Mouse (Mus musculus) hindbrain, embryonic 16.5 days (tissue): ENCODE measurements around the gene Ube2j1. TPM values are rescaled to one million over a fixed set of nuclear protein-coding genes. Genes with fewer than 3 reads are reported as not detected.
"Not testable (repeated sequence)": the region's sequence is repeated elsewhere in the genome, so short reads cannot be mapped to it uniquely, and the experiment has no call there.

Experiments used
- ATAC-seq: fragments of 200-750 bp; cut with Nextera tagmentation; 2 replicates; pipeline ENCODE4 v1.8.0; 2017; ENCODE audit warnings: moderate TSS enrichment, moderate library complexity
- H3K27ac ChIP-seq: fragments of 300-500 bp; sonication (generic); 2 replicates; pipeline ENCODE4 v1.5.1; 2014; ENCODE audit warnings: low read depth, mild to moderate bottlenecking, control low read depth, low read length, moderate library complexity
- H3K27me3 ChIP-seq: fragments of 300-500 bp; sonication (generic); replicated peaks from 2 replicates; pipeline ENCODE4 v1.6.1; 2014; ENCODE audit warnings: low read length; ENCODE audit not compliant: control insufficient read depth, insufficient read depth
- H3K36me3 ChIP-seq: fragments of 300-500 bp; sonication (generic); 2 replicates; pipeline ENCODE4 v1.6.1; 2014; ENCODE audit warnings: mild to moderate bottlenecking, low read length, moderate library complexity, mixed read lengths; ENCODE audit not compliant: control insufficient read depth, insufficient read depth
- H3K4me1 ChIP-seq: fragments of 300-500 bp; sonication (generic); 2 replicates; pipeline ENCODE4 v1.6.1; 2014; ENCODE audit warnings: low read depth, low read length; ENCODE audit not compliant: control insufficient read depth, insufficient read depth
- H3K4me2 ChIP-seq: fragments of 300-500 bp; sonication (generic); 2 replicates; pipeline ENCODE4 v1.6.1; 2014; ENCODE audit warnings: mild to moderate bottlenecking, low read length, control low read depth, moderate library complexity
- H3K4me3 ChIP-seq: fragments of 300-500 bp; sonication (generic); 2 replicates; pipeline ENCODE4 v1.5.1; 2014; ENCODE audit warnings: mild to moderate bottlenecking, low read length, control low read depth, moderate library complexity
- H3K9ac ChIP-seq: fragments of 300-500 bp; sonication (generic); 2 replicates; pipeline ENCODE4 v1.6.1; 2014; ENCODE audit warnings: low read depth, mild to moderate bottlenecking, control low read depth, low read length, moderate library complexity
- H3K9me3 ChIP-seq: fragments of 300-500 bp; sonication (generic); 2 replicates; pipeline ENCODE4 v1.6.1; 2014; ENCODE audit warnings: mild to moderate bottlenecking, low read length, moderate library complexity; ENCODE audit not compliant: control insufficient read depth
- WGBS: fragments of 180-500 bp; shearing (Covaris S2); extraction: QIAGEN DNeasy Blood & Tissue Kit; methylation state at CpG from one replicate; pipeline ENCODE4 v1.1.7; 2014; 5-methylcytosine and 5-hydroxymethylcytosine counted together
- polyA plus RNA-seq: library from polyadenylated mRNA; unstranded; fragments of >200 nt; fragmentation: Nextera tagmentation; extraction: Ambion mirVana; gene quantifications from 2 replicates; pipeline ENCODE4 v1.2.1, GENCODE M21; 2015

Gene Ube2j1
- polyA plus RNA-seq, 1 experiment from 2014 or later: 72.4 TPM

- 66% methylated on average over 3 of the region's 3 CpGs for WGBS
- ATAC-seq: no peak
- Histone ChIP-seq H3K27me3 (no peaks in the 10 kb centered on the region), H3K4me2 (no peak overlapping the region), H3K27ac (no peak overlapping the region), H3K9me3 (no peaks in the 10 kb centered on the region), H3K4me1 (peaks cover 18% of the 10 kb centered on the region), H3K4me3 (no peak overlapping the region), H3K9ac (no peak overlapping the region), H3K36me3 (no peaks in the 10 kb centered on the region)
Measured at GRCm38 (mm10) chr4:32987006-32987405, 44.2 kb upstream of the Ube2j1 start.

DNA sequence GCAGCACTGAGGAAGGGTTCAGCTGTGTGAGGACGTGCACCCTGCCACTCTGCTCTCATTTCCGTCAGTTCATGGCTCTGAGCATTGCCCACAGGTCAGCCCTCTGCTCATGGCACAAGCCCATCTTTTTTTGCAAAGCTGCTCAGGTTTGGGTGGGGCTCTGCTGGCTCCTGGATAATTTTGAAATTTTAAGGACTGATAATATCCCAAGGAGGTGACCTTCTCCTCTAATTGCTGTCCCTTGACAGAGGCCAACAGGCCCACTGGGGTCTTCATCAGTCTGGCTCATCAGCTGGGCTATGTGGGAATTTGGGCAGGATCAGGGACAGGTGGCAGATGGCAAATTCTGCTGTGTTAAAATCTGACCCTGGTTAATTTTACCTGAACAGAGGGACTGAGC lies 41.9 kb upstream of the Ube2j1 start:
- no peaks in the 10 kb centered on the region for H3K36me3 ChIP-seq
- ATAC-seq: no peak
- no peak overlapping the region for H3K4me3 ChIP-seq
- no peak overlapping the region for H3K27ac ChIP-seq
- H3K27me3 ChIP-seq: no peaks in the 10 kb centered on the region
- H3K4me1 ChIP-seq: peaks cover 13% of the 10 kb centered on the region
- H3K4me2 ChIP-seq: no peak overlapping the region
- no peak overlapping the region for H3K9ac ChIP-seq
- WGBS: 89% methylated on average over 2 of the region's 2 CpGs
- no peaks in the 10 kb centered on the region for H3K9me3 ChIP-seq

GRCm38 (mm10) chr4:32994168-32994567 lies 37.0 kb upstream of the Ube2j1 start:
- Histone ChIP-seq H3K27me3 (no peaks in the 10 kb centered on the region), H3K4me3 (no peak overlapping the region), H3K4me1 (no peaks in the 10 kb centered on the region), H3K27ac (no peak overlapping the region), H3K9me3 (no peaks in the 10 kb centered on the region), H3K4me2 (no peak overlapping the region), H3K9ac (no peak overlapping the region), H3K36me3 (no peaks in the 10 kb centered on the region)
- no peak for ATAC-seq
- 77% methylated on average over 3 of the region's 3 CpGs for WGBS

GRCm38 (mm10) chr4:32996083-32996482 lies 35.1 kb upstream of the Ube2j1 start:
- Histone ChIP-seq H3K9me3 (no peaks in the 10 kb centered on the region), H3K9ac (no peak overlapping the region), H3K36me3 (no peaks in the 10 kb centered on the region), H3K4me1 (no peaks in the 10 kb centered on the region), H3K4me2 (no peak overlapping the region), H3K27me3 (no peaks in the 10 kb centered on the region), H3K4me3 (no peak overlapping the region), H3K27ac (no peak overlapping the region)
- ATAC-seq: no peak
- WGBS: 98% methylated on average over 5 of the region's 5 CpGs

DNA sequence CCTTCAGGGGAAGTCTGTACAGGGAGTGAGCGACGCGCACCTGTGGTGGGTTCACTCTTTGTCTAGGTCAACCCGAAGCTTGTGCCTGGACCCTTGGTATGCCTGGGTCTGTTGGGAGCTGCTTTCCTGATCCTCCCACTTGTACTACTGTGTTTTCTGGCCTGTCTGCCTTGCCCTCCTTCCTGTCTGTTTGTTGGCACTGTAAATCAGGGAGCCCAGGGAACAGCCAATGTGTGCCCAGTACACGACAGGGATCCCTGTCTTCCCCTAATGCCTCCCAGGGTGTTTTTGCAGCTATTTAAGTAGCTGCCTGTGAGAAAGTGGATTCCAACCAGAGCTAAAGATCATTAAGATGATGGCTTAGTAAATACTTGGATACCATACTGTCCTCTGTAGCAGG lies 33.6 kb upstream of the Ube2j1 start:
- Histone ChIP-seq H3K9me3 (no peaks in the 10 kb centered on the region), H3K4me2 (no peak overlapping the region), H3K27me3 (no peaks in the 10 kb centered on the region), H3K4me3 (no peak overlapping the region), H3K9ac (no peak overlapping the region), H3K36me3 (no peaks in the 10 kb centered on the region), H3K4me1 (no peaks in the 10 kb centered on the region), H3K27ac (no peak overlapping the region)
- WGBS: 87% methylated on average over 5 of the region's 5 CpGs
- no peak for ATAC-seq

DNA sequence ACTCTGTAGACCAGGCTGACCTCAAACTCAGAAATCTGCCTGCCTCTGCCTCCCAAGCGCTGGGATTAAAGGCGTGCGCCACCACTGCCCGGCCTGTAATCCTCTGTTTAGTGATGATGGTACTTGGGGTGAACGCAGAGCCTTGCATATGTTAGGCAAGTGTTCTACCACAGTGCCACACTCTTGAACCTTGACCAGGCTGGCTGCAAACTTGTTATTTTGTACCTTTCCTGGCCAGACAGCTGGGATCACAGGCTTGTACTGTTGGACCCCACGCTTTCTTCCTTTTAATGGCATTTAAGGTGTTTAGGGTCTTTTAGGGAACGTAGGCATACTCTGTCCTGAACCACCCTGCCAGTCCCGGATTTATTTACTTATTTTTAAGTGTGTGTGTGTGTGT lies 32.2 kb upstream of the Ube2j1 start:
- Histone ChIP-seq H3K9ac (no peak overlapping the region), H3K27me3 (no peaks in the 10 kb centered on the region), H3K4me2 (no peak overlapping the region), H3K4me1 (no peaks in the 10 kb centered on the region), H3K27ac (no peak overlapping the region), H3K36me3 (no peaks in the 10 kb centered on the region), H3K9me3 (no peaks in the 10 kb centered on the region), H3K4me3 (no peak overlapping the region)
- ATAC-seq: no peak
- 95% methylated on average over 8 of the region's 8 CpGs for WGBS

GRCm38 (mm10) chr4:33002081-33002480 lies 29.1 kb upstream of the Ube2j1 start:
- H3K4me3 ChIP-seq: no peak overlapping the region
- H3K36me3 ChIP-seq: no peaks in the 10 kb centered on the region
- no peak for ATAC-seq
- no peak overlapping the region for H3K27ac ChIP-seq
- no peaks in the 10 kb centered on the region for H3K9me3 ChIP-seq
- H3K4me2 ChIP-seq: no peak overlapping the region
- no peaks in the 10 kb centered on the region for H3K4me1 ChIP-seq
- 91% methylated on average over 3 of the region's 3 CpGs for WGBS
- no peaks in the 10 kb centered on the region for H3K27me3 ChIP-seq
- no peak overlapping the region for H3K9ac ChIP-seq

DNA sequence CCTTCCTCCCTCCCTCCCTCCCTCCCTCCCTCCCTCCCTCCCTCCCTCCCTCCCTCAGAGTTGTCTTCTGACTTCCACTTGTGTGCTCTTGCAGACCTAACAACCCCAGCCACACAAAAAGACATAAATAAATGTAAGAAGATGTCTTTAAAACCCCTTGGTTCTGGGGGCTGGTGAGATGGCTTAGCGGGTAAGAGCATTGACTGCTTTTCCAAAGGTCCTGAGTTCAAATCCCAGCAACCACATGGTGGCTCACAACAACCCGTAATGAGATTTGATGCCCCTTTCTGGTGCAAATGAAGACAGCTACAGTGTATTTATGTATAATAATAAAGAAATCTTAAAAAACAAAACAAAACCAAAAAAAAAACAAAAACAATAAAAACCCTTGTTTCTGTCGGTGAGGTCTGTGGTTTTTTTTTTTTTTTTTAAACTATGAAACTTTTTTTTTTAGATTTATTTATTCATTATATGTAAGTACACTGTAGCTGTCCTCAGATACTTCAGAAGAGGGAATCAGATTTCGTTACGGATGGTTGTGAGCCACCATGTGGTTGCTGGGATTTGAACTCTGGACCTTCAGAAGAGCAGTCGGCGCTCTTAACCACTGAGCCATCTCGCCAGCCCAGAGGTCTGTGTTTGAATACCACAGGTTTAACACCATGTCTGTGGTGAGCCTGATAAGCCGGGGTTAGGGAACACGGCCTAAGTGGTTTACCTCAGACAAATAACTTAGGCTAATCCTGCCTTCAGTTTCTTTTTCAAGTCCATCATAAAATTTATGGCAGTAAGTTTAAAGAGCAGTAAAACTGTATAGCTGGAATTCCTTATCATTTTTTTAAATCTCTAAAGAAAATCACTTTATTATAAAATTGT lies 25.4 kb upstream of the Ube2j1 start:
- H3K9ac ChIP-seq, H3K36me3 ChIP-seq, H3K27ac ChIP-seq, H3K4me3 ChIP-seq, H3K27me3 ChIP-seq, ATAC-seq, H3K4me1 ChIP-seq, H3K9me3 ChIP-seq, H3K4me2 ChIP-seq: not testable (repeated sequence)
- 95% methylated on average over 10 of the region's 10 CpGs for WGBS

DNA sequence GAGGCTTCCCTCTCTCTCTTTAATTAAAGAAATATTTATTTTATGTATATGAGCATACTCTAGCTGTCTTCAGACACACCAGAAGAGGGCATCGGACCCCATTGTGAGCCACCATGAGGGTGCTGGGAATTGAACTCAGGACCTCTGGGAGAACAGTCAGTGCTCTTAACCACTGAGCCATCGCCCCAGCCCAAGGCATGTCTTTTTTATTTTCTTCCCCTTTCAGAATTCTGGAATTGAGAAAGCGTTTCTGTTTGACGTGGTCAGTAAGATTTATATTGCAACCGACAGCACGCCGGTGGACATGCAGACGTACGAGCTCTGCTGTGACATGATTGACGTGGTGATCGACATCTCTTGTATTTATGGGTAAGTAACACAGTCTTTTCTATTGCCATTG lies 24.4 kb upstream of the Ube2j1 start:
- no peaks in the 10 kb centered on the region for H3K27me3 ChIP-seq
- H3K4me1 ChIP-seq: no peaks in the 10 kb centered on the region
- no peaks in the 10 kb centered on the region for H3K36me3 ChIP-seq
- no peak overlapping the region for H3K9ac ChIP-seq
- no peaks in the 10 kb centered on the region for H3K9me3 ChIP-seq
- H3K4me3 ChIP-seq: no peak overlapping the region
- WGBS: 92% methylated on average over 11 of the region's 11 CpGs
- no peak overlapping the region for H3K4me2 ChIP-seq
- H3K27ac ChIP-seq: no peak overlapping the region
- no peak for ATAC-seq
